Mouse (Mus musculus): ENCODE results near the gene 1700001O22Rik.

1700001O22Rik gene

DNA sequence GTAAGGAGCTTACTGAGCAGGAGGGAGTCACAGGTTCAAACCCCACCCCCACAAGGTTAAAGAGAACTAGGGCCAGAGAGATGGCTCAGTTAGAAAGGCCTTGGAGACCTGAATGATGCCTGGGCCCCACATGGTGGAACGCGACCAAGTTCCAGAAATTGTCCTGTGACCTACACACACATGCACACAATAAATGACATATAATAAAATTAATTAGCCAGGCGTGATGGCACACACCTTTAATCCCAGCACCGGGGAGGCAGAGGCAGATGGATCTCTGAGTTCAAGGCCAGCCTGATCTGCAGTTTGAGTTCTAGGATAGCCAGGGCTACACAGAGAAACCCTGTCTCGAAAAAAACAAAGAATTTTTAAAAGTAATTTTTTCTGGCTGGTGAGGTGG is 51.0 kb downstream of the 1700001O22Rik start:
- no peak for DNase-seq (ENCODE audit: low spot score)

GRCm38 (mm10) chr2:30750025-30750424 is 53.4 kb downstream of the 1700001O22Rik start:
- DNase-seq (ENCODE audit: low spot score): no peak

GRCm38 (mm10) chr2:30747602-30748162 is 55.8 kb downstream of the 1700001O22Rik start:
- no peak for DNase-seq (ENCODE audit: low spot score)

Measured in testis, postnatal 10 days (tissue).